Mouse (Mus musculus) monocyte, adult 59 days (primary cell): ENCODE measurements around the gene Ubap1l. TPM values are rescaled to one million over a fixed set of nuclear protein-coding genes. Genes with fewer than 3 reads are reported as not detected.

Experiments used
- total RNA-seq, 2 experiments: library from RNA; stranded (reverse); gene quantifications; one replicate each; pipeline ENCODE4 v1.2.4; 2023

Ubap1l gene
- total RNA-seq: under 1 TPM; 0.73 to 0.82 TPM

DNA sequence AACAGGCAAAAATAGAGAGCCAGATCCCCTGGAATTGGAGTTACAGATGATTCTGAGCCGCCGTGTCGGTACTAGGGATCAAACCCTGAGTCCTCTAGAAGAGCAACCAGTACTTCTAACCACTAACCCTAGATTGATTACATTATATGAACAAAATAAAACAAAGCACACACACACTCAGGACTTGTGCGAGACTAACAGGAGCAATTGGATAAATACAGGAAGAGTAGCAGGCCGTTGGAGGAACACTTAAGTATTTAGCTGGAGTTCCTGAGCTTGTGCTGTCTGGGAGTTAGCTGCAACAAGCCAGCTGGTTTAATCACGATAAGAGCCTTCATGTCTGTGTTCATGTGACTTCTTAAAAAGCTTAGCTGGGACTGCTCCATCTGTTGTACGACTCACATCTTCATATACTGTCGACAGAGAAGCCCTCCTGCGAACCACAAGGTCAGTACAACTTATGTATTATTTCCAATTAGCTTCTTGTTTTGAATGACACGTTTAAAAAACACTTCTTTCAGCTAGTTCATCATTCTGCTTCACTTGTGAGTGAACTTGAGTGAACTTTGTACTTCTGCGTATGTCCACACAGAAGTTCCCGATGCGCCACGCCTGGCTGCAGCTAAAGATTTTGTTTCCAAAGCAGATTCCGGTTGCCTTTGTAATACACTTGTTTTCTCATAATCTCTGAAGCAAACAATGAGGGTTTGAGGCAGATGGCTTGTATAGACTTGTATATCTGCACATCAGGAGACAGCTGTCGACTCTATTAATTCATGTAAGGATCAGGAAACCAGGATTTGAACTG, at the start of gene Ubap1l:
Gene Ubap1l (plus strand): TSS at position 401 of the 808 bp plus-strand sequence.

DNA sequence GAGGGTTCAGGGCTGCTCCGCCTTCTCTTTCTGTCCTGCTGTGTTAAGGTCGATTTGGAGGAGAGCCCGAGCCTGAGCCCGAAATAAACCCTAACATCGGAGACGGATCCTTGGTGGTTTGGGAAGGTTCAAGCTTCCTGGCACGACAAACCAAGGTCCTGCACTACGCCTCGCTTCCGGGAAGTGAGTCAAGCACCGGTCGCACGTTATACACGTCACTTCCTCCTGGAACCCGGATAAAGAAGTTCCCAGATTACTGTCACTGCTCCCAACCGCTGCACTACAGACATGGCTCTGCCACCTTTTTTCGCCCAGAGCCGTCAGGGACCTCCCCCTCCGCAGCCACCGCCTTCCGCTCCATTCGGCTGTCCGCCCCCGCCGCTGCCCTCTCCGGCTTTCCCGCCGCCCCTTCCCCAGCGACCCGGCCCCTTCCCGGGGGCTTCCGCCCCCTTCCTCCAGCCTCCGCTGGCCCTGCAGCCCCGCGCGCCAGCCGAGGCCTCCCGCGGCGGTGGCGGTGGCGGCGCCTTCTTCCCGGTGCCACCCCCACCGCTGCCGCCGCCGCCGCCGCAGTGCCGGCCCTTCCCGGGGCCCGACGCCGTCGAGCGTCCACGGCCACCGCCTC, 14.9 kb upstream of the Ubap1l start, which contains the start of gene Pdcd7:
Gene Pdcd7 (plus strand): TSS at position 251 of the 622 bp plus-strand sequence.

GRCm38 (mm10) chr9:65391613-65391964, 30.7 kb downstream of the Ubap1l start, which contains the start of gene Kbtbd13:
Gene Kbtbd13 (minus strand): TSS chr9:65391652.

GRCm38 (mm10) chr9:65398279-65398678, 37.4 kb downstream of the Ubap1l start, which contains the start of gene Rasl12:
Gene Rasl12 (plus strand): TSS chr9:65398506.

GRCm38 (mm10) chr9:65422760-65423501, 62.1 kb downstream of the Ubap1l start, which contains the start of gene Slc51b:
Gene Slc51b (minus strand): TSS chr9:65422955.

Other genes with a start within 250 kb of the Ubap1l start
- not detected for gene Igdcc3, start 219.9 kb upstream of the Ubap1l start, total RNA-seq
- gene Parp16, start 165.7 kb upstream of the Ubap1l start, total RNA-seq: 1 to 10 TPM; 1.2 to 2.0 TPM
- not detected for gene Cilp, start 95.9 kb upstream of the Ubap1l start, total RNA-seq
- 10 to 100 TPM; 23.2 to 26.9 TPM for gene Clpx, start 66.8 kb upstream of the Ubap1l start, total RNA-seq
- gene Pdcd7, start 14.9 kb upstream of the Ubap1l start, total RNA-seq: 10 to 100 TPM; 16.4 to 18.1 TPM
- gene Kbtbd13, start 30.6 kb downstream of the Ubap1l start, total RNA-seq: not detected
- not detected for gene Rasl12, start 37.5 kb downstream of the Ubap1l start, total RNA-seq
- gene Slc51b, start 61.9 kb downstream of the Ubap1l start, total RNA-seq: not detected
- gene Mtfmt, start 74.7 kb downstream of the Ubap1l start, total RNA-seq: 10 to 100 TPM; 14.8 to 15.5 TPM
- gene Spg21, start 99.9 kb downstream of the Ubap1l start, total RNA-seq: 100 to 1,000 TPM in 1 of 2 experiments, 10 to 100 TPM in 1; 99.6 to 103 TPM
- 1 to 10 TPM; 2.0 to 2.7 TPM for gene Ankdd1a, start 159.2 kb downstream of the Ubap1l start, total RNA-seq
- 100 to 1,000 TPM; 451 to 454 TPM for gene Plekho2, start 219.0 kb downstream of the Ubap1l start, total RNA-seq
- gene Pif1, start 226.1 kb downstream of the Ubap1l start, total RNA-seq: under 1 TPM in 1 of 2 experiments, not detected in 1; 0.73 TPM